Mouse (Mus musculus): ENCODE data around the gene Gm27021.

The Gm27021 gene

DNA sequence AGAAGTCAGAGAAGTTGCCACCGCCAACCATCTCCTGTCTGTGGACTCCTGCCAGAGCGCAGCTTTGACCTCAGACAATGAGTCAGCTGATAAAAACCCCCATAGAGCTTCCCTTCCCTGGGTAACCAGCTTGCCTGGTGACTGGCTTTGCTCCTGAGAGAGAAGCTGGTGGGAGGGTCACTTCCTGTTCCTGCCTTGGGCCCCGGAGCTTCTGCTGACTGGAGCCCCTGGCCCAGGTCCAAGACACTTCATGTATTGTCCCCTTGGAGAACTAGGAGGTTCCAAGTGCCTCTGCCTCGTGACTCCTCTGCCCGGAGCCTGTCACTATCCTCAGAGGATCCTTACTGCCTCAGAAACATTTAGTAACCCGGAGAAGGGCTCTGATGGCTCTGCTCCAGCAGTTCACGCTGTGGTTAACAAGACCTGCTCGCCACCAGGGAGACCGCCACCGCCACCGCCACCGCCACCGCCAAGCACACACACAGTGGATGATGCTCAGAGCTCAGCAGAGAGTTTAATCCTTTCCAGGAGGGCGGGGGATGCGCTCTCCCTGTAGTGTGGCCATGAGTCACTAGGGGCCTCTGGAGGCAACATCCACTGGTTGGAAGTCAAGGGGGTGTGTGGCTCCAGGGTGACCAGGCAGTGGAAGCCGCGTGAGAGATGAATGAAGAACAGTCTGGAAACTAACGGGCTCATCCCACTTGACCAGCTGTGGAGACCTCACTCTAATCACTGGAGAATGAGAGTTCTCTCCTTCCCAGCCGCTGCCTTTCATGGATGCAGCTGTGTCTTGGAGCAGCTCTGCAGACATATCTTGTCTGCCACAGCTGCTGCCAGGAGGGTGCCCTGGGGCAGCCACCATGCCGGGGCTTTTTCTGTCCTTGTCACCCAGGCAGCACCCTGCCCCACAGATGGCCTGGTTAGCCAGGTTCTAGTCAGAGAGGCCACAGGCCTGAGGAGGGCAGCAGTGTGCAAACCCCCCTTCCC is 103.7 kb downstream of the Gm27021 start:
- peak; percentile 67 to 68 for DNase-seq

GRCm38 (mm10) chr8:120563348-120563724 is 104.5 kb downstream of the Gm27021 start:
- DNase-seq = no peak

- DNase-seq = no peak
Measured at GRCm38 (mm10) chr8:120562680-120563347, 105.1 kb downstream of the Gm27021 start.

DNA sequence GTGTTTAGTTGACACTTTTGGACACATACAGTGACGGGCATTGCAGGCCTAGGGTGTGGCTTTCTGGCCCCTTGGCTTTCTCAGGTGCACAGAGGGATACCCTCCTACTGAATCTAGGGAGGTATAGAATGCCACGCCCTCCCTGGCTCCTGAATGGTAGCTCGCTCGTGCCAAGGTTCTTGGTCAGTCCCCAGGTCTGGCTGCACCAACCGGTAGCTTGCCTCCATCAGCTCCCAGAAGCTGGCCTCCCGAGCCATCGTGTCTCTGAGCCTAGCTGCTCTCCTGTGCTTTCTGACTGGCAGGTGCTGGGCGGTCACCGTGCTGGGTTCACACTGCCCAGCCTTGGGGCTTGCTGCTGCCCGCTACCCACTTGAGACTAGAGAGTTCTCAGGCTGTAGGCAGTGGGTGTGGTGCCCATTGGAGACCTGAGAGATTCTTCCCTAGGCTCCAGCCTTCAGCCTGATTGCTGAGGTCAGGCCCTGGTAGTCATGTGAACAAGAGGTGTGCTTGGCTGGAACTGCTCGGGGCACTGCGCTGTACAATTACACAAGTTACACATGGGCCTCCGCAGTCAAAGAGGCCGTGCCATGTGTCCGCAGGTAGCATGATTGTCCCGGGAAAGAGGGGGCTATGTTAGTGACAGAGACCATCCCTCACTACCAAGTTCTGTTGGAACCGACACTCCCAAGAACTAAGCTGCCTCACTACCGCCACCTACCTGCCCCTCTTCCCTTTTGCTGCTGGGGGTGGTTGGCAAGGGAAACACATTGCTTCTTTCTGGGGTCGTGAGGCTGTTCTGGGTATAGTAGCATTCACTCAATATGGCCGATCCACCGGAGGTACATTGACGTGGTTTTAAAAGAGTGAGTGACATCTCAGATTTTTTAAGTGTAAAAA is 106.1 kb downstream of the Gm27021 start:
- DNase-seq = peak in 1 of 2 experiments; percentile 47

- DNase-seq = no peak
Measured at GRCm38 (mm10) chr8:120560535-120560934, 107.3 kb downstream of the Gm27021 start.

DNA sequence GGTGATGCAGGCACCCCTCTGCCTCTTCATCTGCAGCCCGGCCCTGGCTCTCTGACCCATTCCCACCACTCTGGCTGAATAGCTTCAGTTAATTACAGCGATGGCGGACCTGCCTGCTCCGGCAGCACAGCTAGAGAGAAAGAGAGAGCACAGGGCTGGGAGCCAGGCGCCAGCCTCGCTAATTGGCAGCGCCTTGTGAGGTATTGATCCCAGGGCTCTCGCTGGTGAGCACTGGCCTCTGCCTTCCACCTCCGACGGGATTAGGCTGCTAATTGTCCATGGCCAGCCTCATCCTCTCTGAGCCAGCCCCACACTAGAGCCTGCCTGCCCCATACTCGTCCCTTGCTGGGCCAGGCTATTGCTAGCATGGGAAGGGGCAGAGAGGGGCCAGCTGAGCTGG is 108.2 kb downstream of the Gm27021 start:
- DNase-seq = no peak
